Mouse (Mus musculus) midbrain, embryonic 16.5 days (tissue): ENCODE data around the gene Pgf. TPM values are rescaled to one million over a fixed set of nuclear protein-coding genes. Genes with fewer than 3 reads are reported as not detected.
A peak's percentile ranks its signal among the peaks of the same experiment; 100 is the strongest.

Source experiments
- ATAC-seq: fragments of 200-750 bp; cut with Nextera tagmentation; 2 replicates; pipeline ENCODE4 v1.8.0; 2017; ENCODE audit warnings: moderate TSS enrichment
- H3K27ac ChIP-seq: fragments of 300-500 bp; sonication (generic); 2 replicates; pipeline ENCODE4 v1.5.1; 2014; ENCODE audit warnings: mild to moderate bottlenecking, low read length, mixed read lengths
- H3K27me3 ChIP-seq: fragments of 300-500 bp; sonication (generic); 2 replicates; pipeline ENCODE4 v1.6.1; 2014; ENCODE audit warnings: low read depth, low read length, mixed read lengths; ENCODE audit not compliant: control insufficient read depth, insufficient read depth
- H3K36me3 ChIP-seq: fragments of 300-500 bp; sonication (generic); 2 replicates; pipeline ENCODE4 v1.6.1; 2014; ENCODE audit warnings: mild to moderate bottlenecking, low read length, moderate library complexity, mixed read lengths; ENCODE audit not compliant: control insufficient read depth, insufficient read depth
- H3K4me1 ChIP-seq: fragments of 300-500 bp; sonication (generic); 2 replicates; pipeline ENCODE4 v1.6.1; 2014; ENCODE audit warnings: mild to moderate bottlenecking, low read length, mixed read lengths; ENCODE audit not compliant: control insufficient read depth, insufficient read depth
- H3K4me2 ChIP-seq: fragments of 300-500 bp; sonication (generic); 2 replicates; pipeline ENCODE4 v1.6.1; 2014; ENCODE audit warnings: mild to moderate bottlenecking, low read length, mixed read lengths
- H3K4me3 ChIP-seq: fragments of 300-500 bp; sonication (generic); 2 replicates; pipeline ENCODE4 v1.5.1; 2014; ENCODE audit warnings: low read depth, mild to moderate bottlenecking, low read length, moderate library complexity, mixed read lengths
- H3K9ac ChIP-seq: fragments of 300-500 bp; sonication (generic); 2 replicates; pipeline ENCODE4 v1.6.1; 2014; ENCODE audit warnings: low read depth, low read length, mixed read lengths
- H3K9me3 ChIP-seq: fragments of 300-500 bp; sonication (generic); replicated peaks from 2 replicates; pipeline ENCODE4 v1.6.1; 2014; ENCODE audit warnings: mild to moderate bottlenecking, low read length, mixed read lengths; ENCODE audit not compliant: control insufficient read depth, poor library complexity, severe bottlenecking
- WGBS: fragments of 180-500 bp; shearing (Covaris S2); extraction: QIAGEN DNeasy Blood & Tissue Kit; methylation state at CpG from one replicate; pipeline ENCODE4 v1.1.7; 2014; 5-methylcytosine and 5-hydroxymethylcytosine counted together
- polyA plus RNA-seq: library from polyadenylated mRNA; unstranded; fragments of >200 nt; fragmentation: Nextera tagmentation; extraction: Ambion mirVana; gene quantifications from 2 replicates; pipeline ENCODE4 v1.2.1, GENCODE M21; 2015

Gene Pgf
- polyA plus RNA-seq, 1 experiment from 2014 or later: 9.0 TPM

DNA sequence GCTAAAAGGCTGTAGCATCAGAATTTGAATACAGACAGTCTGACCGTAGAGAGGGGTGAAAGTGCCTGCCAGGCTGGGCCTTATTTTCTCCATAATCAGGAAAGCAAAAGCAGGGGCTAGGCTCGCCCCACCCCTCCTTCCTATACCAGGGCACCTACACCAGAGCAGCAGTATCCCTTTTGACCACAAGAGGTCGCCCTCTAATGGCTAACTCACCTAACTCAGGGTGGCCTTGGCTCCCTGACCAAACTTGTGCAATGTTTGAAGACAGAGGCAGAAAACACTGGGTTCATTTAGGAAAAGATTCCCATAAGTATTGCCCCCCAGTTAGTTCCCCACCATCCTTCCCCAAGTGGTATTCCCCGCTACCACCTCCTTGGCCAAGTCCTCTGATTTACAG lies 34.8 kb downstream of the Pgf start:
- ATAC-seq: 0 out of 2 replicates have a peak, but pooled peaks have one; percentile 55

DNA sequence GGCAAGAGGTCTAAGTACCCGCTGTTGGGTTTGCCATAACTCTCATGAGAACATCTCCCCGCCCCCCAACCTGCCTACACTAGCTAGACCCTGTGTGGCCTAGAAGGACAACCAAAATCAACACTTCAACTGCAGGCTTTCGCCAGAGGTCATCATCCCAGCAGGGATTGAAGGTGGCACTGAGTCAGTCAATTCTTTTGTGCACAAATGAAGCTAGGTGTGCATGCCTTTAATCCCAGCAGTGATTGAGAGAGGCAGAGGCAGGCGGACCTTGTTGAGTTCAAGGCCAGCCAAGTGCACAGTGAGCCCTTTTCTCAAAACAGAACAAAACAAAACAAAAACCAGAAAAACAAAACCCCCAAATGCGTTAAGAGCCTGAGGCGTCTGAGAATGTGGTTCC lies 36.5 kb downstream of the Pgf start:
- Histone ChIP-seq H3K27ac (no peak overlapping the region), H3K9ac (no peak overlapping the region), H3K27me3 (no peaks in the 10 kb centered on the region), H3K4me3 (no peak overlapping the region), H3K9me3 (no peaks in the 10 kb centered on the region), H3K4me1 (no peaks in the 10 kb centered on the region), H3K36me3 (peaks cover 8% of the 10 kb centered on the region), H3K4me2 (no peak overlapping the region)
- 82% methylated on average over 6 of the region's 6 CpGs for WGBS
- ATAC-seq: no peak

More for the DNA sequence above, 34.8 kb downstream of the Pgf start:
- Histone ChIP-seq H3K4me1 (no peaks in the 10 kb centered on the region), H3K27ac (no peak overlapping the region), H3K36me3 (peaks cover 4% of the 10 kb centered on the region; the same call in 1 of the 2 replicates), H3K27me3 (no peaks in the 10 kb centered on the region), H3K4me2 (no peak overlapping the region), H3K9me3 (no peaks in the 10 kb centered on the region), H3K4me3 (no peak overlapping the region), H3K9ac (no peak overlapping the region)
- WGBS: 17% methylated on average over 4 of the region's 4 CpGs

DNA sequence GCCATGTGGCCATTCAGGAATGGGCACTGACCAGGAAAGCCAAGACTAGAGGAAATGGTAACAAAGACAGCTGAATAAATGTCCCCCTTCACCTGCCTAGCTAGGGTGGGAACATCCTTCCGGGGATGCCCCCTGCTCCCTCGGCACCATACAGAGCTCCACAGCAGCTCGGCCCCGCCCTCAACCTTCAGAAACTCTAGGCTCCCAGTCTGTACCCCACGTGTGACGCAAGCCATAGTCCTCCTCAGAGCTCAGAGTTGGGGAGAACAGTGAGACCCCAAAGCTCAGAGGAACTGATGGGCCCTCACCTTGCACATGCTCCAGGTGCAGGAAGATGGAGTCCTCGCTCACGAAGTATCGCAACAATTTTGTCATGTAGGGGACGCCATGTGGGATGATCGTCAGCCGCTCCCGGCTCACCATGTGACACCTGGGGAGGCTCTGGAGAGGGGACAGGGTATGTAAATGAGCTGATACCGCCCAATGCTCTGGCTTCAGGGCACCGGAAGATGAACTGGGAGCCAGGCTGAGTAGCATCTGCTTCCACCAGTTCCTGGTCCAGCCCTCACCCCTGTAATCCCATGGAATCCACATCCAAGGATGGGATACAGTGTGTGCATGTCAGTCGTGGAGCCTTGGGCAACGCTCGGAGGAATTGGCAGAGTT lies 37.4 kb downstream of the Pgf start:
- peaks cover 9% of the 10 kb centered on the region for H3K36me3 ChIP-seq
- no peaks in the 10 kb centered on the region for H3K9me3 ChIP-seq
- no peak overlapping the region for H3K9ac ChIP-seq
- WGBS: 47% methylated on average over 18 of the region's 18 CpGs
- H3K4me3 ChIP-seq: no peak overlapping the region
- no peak overlapping the region for H3K27ac ChIP-seq
- no peaks in the 10 kb centered on the region for H3K4me1 ChIP-seq
- H3K27me3 ChIP-seq: no peaks in the 10 kb centered on the region
- H3K4me2 ChIP-seq: no peak overlapping the region
- ATAC-seq: no peak

DNA sequence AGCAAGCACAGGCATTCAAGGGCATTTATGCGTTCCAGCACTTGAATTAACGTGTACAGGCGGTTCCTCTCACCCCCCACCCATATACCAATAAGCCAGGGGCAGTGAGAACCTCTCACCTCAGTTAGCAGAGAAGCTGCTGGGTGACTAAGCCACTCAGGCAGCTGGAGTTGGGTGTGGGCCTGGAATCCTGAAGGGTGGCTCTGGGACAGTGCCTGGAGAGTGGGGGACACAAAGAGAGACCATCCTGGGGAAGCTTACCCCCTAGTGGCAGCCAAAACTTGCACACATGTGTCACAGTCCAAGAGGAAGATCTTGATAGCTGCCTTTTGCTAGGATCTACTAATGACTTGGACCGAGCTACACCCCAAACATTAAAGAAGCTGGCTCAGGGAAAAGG lies 41.0 kb downstream of the Pgf start:
- no peaks in the 10 kb centered on the region for H3K4me1 ChIP-seq
- peaks cover 16% of the 10 kb centered on the region for H3K36me3 ChIP-seq
- H3K4me3 ChIP-seq: no peak overlapping the region
- ATAC-seq: no peak
- H3K4me2 ChIP-seq: no peak overlapping the region
- no peaks in the 10 kb centered on the region for H3K9me3 ChIP-seq
- H3K27me3 ChIP-seq: no peaks in the 10 kb centered on the region
- H3K9ac ChIP-seq: no peak overlapping the region
- no peak overlapping the region for H3K27ac ChIP-seq
- WGBS: 78% methylated on average over 4 of the region's 4 CpGs

DNA sequence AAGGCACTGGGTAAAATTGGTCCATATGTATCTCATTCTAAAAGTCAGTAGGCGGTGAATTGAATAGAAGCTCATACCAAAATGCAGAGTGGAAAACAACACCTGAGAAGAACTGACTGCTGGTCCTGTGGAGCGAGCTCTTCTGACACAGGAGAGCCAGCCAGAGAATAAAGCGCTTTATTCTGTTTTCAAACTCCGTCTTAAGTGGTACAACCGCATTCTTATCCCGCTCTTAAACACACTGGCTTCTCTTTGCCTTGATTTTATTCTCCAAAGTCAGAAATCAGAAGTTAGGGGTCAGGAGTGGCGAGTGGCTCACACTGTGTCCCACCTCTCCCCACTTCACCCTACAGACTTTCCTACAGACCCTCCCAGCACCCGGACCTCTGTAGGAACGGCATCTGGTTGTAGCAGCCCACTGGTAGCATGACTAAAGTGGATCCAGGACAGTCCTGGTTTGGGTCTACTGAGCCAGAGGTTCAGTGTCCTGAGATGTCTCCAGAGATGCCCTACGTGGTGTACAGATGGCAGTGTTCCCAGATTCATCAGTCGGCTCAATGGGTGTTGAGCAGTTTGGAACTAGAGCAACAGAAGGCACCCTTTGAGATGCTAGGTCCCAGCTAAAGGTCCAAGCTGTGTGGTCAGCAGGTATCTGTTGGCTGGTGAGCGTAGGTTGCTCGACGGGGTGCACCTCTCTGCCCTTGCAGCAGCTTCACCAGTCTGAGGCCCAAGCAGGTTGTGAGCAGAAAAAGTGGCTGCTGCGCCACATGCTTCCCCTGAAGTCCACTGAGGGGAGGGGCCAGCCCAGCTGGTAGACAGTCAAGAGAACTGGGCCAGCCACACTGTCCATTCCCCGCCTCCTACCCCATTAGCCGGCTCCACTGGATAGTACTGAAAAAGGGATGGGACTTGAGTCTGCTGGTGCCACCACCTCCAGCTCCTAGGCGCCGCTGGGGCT lies 41.8 kb downstream of the Pgf start:
- Histone ChIP-seq H3K9ac (no peak overlapping the region), H3K27me3 (no peaks in the 10 kb centered on the region), H3K4me2 (no peak overlapping the region), H3K4me1 (no peaks in the 10 kb centered on the region), H3K27ac (no peak overlapping the region), H3K9me3 (no peaks in the 10 kb centered on the region), H3K36me3 (peaks cover 23% of the 10 kb centered on the region), H3K4me3 (no peak overlapping the region)
- no peak; the same call in 1 of the 2 replicates for ATAC-seq
- 86% methylated on average over 19 of the region's 19 CpGs for WGBS

DNA sequence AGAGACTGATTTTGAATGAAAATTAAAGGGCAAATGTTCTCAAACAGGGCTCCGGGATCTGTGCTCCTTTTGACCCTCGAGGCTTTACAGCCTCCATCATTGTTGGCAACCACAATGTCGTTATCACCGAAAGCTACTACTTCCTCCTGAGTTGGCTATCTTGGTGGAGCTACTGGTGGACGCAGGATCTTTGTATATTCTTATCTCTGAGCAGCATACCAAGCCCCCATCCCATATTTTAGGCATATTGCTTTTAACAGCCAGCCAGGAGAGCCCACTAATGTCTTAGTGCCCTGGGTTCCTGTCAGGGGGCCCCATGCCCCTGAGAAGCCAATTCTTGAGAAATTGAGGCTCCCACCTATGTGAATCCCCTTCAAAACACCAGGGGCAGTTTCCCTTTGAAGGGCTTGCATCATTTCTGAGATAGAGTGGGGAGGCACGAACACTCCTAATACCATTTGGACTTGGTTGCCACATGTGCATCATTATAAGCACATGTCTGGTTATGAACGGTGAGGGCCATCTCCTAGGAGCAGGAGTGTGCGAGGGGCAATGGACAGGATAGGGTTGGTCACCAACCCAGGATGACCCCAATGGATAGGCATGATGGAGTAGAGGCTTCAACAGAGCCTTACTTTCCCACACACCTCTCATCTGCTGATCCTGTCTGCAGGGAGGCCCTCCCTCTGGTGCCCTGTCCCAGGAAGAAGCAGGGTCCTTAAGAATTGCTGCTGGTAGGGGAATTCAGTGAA lies 43.4 kb downstream of the Pgf start:
- no peaks in the 10 kb centered on the region for H3K27me3 ChIP-seq
- 90% methylated on average over 8 of the region's 8 CpGs for WGBS
- no peak overlapping the region for H3K4me2 ChIP-seq
- ATAC-seq: no peak
- no peak overlapping the region for H3K4me3 ChIP-seq
- H3K9ac ChIP-seq: no peak overlapping the region
- H3K9me3 ChIP-seq: no peaks in the 10 kb centered on the region
- H3K27ac ChIP-seq: no peak overlapping the region
- H3K36me3 ChIP-seq: peaks cover 38% of the 10 kb centered on the region
- H3K4me1 ChIP-seq: no peaks in the 10 kb centered on the region

DNA sequence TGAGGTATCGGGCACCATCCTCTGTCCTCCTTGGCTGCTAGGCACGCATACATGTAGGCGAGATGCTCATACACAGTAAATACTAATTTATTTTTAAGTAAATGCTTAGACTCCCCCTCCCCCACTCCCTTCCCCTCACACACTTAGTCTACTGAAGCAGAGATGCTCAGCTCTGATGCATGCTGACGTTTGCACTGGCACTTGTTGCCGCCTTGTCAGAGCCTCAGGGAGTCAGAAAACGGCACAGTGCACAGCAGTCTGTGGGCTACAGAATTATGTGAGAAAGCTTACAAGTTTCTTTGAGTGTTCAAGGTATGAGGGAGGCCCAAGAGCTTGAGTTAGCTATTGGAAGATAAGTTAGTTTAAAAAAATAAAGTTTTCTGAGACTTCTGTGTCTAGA lies 46.2 kb downstream of the Pgf start:
- Histone ChIP-seq H3K4me3 (no peak overlapping the region), H3K9me3 (no peaks in the 10 kb centered on the region), H3K9ac (no peak overlapping the region), H3K27me3 (no peaks in the 10 kb centered on the region), H3K4me2 (no peak overlapping the region), H3K36me3 (peaks cover 39% of the 10 kb centered on the region), H3K4me1 (no peaks in the 10 kb centered on the region), H3K27ac (no peak overlapping the region)
- no peak for ATAC-seq
- WGBS: 94% methylated on average over 6 of the region's 6 CpGs

DNA sequence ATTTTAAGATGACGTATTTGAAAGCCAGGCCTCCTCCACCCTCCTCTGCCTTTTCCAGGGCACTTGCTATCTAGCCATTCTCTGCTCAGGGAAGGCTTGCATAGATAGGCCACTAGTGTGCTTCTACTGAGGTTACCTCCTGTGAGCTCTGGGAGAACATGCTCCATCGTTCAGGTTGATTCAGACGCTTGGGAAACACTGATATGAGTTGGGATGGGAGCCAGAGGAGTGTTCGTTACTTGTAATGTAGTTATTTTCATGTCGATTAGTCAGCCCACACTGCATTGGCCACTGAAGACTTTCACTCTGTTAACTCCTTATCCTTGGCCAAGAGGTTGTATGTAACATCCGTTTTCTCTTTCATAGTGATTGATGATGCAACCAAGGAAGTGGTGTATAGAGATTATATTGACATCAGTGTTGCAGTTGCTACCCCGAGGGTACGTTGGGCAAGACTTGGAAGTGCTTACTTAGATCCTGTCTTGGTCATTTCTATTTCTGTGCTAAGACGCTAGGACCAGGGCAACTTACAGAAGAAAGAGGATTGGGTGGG lies 48.1 kb downstream of the Pgf start:
- H3K4me3 ChIP-seq: no peak overlapping the region
- 96% methylated on average over 9 of the region's 9 CpGs for WGBS
- no peak overlapping the region for H3K9ac ChIP-seq
- H3K9me3 ChIP-seq: no peaks in the 10 kb centered on the region
- no peaks in the 10 kb centered on the region for H3K27me3 ChIP-seq
- peaks cover 42% of the 10 kb centered on the region for H3K36me3 ChIP-seq
- H3K4me2 ChIP-seq: no peak overlapping the region
- H3K27ac ChIP-seq: no peak overlapping the region
- ATAC-seq: no peak
- no peaks in the 10 kb centered on the region for H3K4me1 ChIP-seq
